Mouse (Mus musculus) ES-CJ7 (cell line): ENCODE results near the gene 2410137M14Rik.

Source experiments
- DNase-seq: peaks from one replicate; pipeline ENCODE4 v3.0.0; 2011; ENCODE audit warnings: low read depth, low spot score

The 2410137M14Rik gene

DNA sequence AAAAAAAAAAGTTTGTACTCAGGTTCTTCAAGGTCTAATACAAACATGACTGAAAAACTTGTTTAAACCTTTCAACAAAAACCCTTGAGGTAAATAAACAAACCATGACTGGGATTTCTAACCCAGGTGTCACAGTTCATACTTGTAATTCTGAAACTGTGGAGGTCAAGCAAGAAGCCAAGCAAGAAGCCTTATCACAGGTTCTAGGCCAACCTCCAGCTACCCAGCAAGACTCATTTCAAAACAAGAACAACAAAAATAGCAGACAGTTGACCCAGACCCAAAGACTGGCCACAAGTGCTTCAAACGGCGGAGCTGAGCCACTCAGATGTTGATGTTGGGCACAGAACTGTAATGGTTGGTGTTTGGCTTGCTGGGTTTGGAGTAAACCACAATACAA is 13.5 kb upstream of the 2410137M14Rik start:
- DNase-seq = no peak

DNA sequence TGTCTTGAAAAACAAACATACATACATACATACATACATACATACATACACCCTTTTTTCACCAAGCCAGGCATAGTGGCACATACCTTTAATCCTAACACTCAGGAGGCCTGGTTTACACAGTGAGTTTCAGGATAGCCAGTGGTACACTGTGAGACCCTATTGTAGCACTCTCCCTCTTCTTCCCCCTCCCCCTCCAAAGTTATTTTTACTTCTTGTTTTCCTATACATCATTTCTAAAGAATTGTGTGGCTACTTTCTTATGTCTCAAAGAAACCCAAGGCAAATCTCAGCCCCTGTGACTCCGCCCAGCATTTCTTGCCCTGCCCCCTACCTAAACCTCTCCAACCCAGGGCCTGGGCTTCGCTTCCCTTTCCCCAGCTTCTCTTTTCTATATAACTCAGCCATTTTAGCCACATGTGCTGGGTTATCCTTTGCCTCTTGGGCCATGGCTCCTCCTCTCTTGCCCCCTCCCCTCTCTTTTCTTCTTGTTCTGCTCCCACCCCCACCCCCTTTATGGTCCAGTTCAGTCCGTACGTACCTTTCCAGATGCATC is 12.8 kb upstream of the 2410137M14Rik start:
- peak; percentile 83 for DNase-seq

DNA sequence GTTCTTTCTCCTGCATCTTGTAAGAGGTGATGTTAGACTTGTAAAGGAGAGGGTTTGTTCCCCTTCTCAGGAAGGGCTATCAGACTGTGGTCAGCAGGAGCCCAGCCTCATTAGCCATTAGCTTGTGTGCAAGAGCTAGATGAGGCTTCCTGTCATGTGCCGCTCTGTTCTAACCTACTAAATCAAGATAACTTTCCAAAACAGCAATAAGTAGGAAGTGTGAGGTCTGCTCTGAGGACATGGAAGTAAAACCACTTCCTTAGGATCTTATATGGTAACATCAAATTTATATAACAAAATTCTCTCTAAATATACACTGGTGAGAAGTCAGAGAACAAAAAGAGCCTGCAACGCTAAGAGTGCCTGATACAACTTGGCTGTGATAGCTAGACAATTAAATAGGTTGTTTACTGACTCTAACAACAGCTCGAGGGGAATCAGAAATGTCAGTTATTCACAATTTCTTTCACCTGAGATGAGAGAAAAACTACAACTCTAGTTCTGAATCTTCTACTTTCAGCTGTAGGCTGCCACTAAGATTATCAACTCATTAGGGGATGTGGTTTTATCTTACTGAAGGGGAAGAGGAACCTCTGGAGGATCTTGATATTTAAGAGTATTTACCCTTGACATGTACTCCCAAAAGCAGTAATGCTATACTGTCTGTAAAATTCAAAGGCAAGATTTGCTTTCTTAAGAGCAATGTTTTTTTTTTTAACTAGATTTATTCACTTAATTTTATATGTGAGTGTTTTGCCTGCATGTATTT is 11.5 kb upstream of the 2410137M14Rik start:
- DNase-seq = no peak

DNA sequence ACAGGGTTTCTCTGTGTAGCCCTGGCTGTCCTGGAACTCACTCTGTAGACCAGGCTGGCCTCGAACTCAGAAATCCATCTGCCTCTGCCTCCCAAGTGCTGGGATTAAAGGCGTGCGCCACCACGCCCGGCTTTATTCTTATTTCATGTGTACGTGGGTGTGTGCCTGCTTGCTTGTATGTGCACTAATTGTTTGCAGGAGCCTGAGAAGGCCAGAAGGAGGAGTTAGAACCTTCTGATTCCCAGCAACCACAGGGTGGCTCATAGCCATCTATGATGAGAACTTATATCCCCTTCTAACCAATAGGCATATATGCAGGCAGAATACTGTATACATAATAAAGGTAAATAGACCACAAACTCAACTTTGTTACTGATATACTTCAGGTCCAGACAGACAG is 9.6 kb upstream of the 2410137M14Rik start:
- DNase-seq = peak; percentile 56

DNA sequence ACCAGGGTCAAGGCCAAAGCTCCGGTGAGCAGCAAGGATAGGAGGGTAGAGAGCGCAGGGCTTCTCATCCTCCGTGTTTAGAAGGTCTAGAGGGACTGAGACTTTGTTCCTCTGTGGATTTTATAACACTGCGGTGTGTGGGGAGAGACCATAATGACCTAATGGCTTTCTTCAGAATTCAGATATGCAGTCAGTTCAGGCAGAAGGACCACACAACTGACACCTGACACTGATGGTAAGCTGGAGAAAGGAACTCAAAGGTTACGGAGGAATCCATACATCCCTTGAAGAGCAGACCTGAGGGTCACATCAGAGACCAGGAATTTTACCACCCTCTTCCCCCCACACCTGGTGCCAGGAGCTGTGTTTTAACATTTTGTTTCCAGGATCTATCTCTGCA is 8.4 kb upstream of the 2410137M14Rik start, which contains the start of gene H2-M5:
Gene H2-M5 (minus strand): TSS at position 101 of the 400 bp plus-strand sequence.
- no peak for DNase-seq

DNA sequence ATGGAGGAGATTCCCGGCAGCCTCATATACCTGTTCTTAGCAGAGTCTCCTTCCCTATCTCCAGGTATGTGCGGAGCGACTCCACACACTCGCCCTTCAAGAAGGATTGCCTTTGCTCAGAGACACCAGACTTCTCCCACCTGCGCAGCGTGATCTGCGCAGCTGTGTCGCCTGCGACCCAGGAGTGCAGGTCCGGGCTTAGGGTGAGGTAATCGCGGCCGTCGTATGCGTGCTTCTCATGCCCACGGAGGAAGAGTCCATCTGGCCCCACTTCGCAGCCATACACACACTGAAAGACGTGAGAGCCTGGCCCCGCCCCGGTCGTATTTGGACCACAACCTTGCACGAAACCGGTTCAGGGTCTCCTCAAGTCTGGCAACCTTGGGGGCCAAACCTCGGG is 7.4 kb upstream of the 2410137M14Rik start:
- DNase-seq = peak; percentile 83

DNA sequence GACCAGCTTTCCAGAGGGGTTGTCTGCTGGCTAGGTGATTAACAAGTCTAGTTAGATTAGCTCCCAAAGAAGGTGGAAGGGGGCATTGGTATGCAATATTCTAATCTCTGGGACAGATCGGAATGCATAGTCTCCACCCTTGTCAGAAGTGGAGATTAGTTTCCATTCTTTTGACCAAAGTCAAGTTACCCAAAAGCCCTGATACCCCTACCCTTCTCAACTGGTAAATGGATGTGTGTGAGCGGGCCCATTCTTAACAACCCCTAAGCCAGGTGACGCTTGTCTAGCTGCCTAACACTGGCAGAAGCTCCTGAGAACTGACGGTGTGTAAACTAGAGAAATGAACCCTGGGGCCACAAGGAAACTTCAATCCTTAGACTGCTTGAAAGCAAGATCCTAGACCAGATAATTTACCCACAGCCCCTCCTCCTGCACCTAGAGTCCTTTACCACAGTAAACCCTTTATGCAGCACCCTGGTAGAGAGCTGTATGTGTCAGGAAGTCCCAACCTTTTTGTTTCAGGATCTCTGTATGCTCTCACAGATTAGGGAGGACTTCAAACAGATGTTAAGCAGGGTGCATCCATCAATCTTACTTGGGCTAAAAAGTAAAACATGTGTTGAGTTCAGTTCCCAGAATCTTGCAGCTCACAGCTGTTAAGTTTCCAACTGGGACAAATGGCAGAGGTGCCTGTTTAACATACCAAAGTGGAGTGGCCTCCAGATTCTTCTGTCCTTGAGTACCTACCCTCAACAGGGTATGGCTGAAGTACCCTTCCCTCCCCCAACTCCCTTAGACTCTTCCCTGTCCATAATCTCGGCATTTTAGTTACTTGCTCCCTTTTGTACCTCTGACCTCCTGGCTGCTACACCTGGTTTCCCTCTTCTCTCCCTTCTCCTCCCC is 1.5 kb upstream of the 2410137M14Rik start:
- peak; percentile 92 for DNase-seq

DNA sequence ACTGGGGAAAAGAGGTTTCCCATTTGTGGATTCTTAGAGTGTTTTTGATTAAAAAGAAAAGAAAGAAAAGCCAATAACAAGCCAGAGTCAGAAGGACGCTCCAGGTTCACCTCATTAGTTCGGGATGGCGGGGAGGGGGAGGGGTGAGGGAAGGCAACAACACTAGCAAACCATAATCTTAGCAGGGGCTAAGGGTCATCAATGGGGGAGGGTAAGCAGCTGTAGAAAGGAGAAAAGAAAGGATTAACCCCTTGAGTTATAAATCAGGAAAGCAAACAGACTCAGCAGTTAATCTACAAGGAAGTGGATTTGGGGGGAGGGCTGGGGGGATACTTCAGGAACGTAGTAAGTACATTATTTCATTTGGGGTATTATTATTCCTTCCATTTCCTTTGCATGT is 808 bp upstream of the 2410137M14Rik start:
- peak; percentile 86 for DNase-seq

DNA sequence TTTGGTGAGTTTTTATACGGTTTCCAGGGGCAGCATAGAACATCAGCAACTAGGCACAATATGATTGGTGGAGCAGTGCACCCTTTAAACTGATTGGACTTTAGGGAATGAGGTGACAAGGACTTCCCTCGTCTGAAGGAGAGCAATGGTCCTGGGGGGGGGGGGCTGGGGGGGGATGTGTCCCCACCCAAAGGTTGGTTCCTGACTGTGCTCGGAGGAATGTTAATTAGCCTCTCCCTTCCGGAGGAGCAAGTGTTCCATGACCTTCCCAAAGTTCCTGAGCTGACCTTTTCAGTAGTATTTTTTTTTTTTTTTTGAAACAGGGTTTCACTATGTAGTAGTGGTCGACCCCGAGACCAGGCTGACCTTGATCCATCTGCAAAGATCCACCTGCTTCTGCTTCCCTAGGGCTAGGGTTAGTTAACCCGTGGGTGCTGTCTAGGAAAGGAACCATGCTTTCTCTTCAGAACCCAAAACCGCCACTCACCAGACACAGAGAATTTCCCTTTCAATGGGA is 7.7 kb downstream of the 2410137M14Rik start:
- peak; percentile 97 for DNase-seq

DNA sequence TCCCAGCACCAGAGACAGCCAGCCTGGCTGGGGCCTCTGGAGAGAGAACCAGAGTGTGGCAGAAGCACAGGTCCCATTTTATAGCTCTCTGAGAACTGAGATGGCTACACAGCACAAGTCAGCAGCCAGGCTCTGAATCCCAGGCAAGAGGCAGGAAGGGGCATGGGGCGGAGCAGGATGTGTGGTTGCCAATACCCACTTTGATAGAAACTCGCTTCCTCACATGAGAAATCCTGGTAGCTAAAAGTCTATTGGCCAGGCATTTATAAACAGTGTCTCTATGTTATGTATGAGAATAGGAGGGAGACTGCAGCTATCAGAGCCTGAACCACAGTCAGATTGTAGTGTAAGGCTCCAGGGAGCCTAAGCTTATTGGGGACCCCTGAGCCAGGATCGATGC is 8.2 kb downstream of the 2410137M14Rik start:
- peak; percentile 80 for DNase-seq

DNA sequence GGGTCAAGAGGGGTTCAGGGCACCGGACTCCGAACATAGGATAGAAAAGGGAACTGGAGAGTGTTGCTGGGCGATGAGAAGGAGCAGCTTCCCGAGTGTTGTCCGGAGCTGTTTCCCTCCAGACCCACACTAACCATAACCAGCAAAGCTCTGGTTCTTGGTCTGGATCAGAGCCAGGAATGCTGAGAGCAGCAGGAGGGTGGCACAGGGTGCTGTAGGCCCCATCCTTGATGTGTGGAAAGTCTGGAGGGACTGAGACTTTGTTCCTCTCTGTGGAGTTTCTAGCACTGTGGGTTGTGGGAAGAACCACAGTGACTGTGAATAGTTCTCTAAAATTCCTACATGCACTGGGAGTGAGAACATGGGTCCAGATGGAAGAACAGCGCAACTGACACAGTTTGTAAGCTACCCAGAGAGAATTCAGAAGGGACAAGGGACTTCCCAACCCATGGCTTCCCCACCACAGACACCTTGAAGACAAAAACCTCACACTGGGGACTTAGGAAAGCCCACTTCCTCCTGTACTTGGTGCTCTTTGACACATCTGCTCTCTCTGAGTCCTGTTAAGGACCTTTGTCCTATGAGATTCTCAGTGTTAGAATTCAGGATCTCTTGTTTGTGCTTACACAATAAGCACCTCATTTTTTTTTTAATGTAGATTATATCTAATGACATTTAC is 9.7 kb downstream of the 2410137M14Rik start:
- DNase-seq = no peak

DNA sequence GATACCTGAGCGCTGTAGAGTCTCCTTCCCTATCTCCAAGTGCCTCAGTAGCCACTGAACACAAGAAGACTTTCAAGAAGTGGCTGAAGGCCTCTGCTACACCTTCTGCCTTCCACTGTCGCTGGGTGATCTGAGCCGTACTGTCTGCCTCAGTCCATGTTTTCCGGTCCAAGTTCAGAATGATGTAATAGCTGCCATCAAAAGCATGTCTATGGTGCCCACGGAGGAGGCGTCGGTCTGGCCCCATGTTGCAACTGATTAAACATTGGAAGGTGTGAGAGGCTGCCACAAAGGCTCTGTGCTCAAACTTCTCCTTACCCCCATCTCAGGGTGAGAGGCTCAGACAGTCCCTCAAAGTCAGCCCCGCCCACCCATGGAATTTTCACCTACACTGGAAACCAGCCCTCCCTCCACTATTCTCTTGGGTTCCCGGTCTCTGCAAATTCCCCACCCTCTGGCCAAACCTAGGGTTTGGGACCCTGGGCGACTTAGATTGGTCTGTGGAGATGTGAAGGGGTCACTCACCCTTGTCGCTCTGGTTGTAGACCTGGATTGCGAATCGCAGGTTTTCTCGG is 10.6 kb downstream of the 2410137M14Rik start:
- DNase-seq = peak; percentile 85

DNA sequence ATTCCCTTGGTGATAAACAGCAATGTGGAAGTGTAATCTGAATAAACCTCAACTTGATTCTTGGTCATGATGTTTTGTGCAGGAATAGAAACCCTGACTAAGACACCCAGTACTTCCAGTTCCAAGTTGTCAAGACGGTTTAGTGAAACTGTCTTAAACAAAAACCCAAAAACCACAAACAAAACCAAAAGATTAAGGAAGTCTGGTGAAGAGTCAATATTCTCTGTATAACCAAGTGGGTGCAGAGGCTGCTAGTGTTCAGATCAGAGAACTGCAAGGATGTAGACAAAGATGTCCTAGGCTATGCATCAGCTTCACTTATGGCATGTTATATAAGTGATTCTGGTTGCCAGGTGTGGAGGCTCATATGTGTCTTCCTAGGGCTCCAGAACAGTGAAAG is 14.2 kb downstream of the 2410137M14Rik start:
- peak; percentile 17 for DNase-seq

DNA sequence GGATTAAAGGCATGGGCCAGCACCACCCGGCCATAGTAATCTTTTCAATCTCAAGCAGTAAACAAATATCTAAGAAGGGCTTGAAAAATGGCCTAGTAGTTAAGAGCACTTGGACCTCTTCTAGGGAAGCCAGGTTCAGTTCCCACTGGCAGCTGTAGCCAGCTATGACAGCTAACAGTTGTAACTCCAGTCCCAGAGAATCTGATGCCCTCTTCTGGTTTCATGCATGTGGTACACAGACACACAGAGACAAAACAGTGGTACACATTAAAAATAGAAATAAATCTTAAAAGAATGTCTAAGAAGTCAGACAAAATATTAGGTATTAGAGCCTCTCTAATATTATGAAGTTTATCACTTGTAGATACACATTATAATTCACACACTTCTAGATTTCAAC is 19.9 kb downstream of the 2410137M14Rik start:
- no peak for DNase-seq

DNA sequence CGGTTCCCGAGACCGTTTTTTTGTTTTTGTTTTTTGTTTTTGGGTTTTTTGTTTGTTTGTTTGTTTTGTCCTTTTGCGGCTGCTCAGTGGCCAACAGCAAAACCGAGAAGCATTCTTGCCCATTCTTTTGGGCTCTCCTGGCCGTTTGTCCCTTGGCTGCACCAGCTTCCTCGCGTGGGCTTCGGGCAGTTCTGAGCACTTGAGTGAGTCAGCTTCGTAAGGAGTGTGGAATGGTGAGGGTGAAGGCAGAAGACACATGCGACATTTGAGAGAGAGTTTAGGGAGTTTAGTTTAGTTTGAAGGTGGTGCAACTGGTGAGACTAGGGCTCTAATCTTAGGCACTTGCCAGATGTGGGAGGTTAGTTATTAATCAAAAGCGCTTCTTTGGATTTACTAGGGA is 22.2 kb downstream of the 2410137M14Rik start:
- DNase-seq = no peak

DNA sequence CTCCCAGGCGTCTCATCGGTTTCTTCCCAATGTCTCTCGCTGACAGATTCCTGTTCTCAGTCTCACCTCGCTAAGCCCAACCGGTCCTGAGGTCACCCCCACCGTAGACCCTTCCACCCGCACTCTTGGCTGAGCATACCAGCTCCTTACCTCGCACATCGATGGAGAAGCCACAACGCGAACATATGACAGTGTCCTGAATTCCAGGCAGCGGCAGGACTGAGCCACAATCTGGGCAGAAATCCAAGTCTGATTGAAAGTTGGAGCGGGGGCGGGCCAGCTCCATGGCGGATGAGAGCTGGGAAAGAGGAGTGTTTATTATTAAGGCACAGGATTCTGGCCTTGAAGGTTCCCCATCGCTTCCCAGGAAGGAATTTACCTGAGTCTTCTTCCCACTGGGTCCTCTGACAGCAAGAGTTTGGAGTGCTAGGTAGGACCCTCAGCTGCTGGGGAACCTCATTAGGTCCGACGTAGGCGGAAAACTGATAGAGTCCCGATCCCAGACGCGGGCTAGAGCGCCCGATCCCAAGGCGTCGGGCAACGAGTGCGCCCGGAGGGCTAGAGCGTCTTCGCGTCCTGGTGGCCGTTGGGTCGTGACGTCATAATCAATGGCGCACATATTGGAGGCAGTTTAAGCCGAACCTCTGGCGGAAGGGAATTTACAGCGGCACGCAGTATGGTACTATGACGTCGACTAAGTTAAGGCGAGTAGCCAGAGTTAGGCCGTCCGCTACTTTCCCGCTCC is 22.9 kb downstream of the 2410137M14Rik start, which contains the start of the genes Znrd1 and Znrd1as:
Gene Znrd1 (minus strand): TSS at position 561 of the 745 bp plus-strand sequence.
Gene Znrd1as (plus strand): TSS at position 594 of the 745 bp plus-strand sequence.
- peak; percentile 100 for DNase-seq

DNA sequence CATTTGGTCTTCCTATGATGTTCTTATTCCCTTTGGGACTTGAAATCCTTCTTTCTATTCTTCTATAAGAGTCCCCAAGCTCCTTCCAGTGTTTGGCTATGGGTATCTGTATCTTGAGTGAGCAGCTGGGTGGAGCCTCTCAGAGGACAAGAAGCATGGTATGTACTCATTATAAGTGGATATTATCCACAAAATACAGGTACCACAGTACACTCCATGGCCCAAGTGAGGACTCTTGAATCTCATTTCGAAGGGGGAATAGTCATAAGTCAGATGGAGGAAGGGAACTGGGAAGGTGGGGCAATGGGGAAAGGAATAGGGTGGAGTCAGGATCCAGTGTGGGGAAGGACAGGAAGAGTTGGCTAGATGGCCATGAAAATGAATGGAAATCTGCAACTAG is 28.0 kb downstream of the 2410137M14Rik start:
- no peak for DNase-seq

DNA sequence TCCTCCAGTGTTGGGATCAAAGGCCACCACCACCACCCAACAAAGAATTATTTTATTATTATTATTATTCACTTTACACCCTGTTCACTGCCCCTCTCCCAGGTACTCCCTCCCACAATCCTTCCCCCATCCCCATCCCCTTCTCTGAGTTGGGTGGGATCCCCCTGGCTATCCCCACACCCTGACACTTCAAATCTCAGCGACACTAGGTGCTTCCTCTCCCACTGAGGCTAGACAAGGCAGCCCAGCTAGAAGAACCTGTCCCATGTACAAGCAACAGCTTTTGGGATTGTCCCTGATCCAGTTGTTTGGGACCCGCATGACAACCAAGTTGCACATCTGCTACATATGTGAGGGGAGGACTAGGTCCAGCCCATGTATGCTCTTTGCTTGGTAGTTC is 28.4 kb downstream of the 2410137M14Rik start:
- no peak for DNase-seq

DNA sequence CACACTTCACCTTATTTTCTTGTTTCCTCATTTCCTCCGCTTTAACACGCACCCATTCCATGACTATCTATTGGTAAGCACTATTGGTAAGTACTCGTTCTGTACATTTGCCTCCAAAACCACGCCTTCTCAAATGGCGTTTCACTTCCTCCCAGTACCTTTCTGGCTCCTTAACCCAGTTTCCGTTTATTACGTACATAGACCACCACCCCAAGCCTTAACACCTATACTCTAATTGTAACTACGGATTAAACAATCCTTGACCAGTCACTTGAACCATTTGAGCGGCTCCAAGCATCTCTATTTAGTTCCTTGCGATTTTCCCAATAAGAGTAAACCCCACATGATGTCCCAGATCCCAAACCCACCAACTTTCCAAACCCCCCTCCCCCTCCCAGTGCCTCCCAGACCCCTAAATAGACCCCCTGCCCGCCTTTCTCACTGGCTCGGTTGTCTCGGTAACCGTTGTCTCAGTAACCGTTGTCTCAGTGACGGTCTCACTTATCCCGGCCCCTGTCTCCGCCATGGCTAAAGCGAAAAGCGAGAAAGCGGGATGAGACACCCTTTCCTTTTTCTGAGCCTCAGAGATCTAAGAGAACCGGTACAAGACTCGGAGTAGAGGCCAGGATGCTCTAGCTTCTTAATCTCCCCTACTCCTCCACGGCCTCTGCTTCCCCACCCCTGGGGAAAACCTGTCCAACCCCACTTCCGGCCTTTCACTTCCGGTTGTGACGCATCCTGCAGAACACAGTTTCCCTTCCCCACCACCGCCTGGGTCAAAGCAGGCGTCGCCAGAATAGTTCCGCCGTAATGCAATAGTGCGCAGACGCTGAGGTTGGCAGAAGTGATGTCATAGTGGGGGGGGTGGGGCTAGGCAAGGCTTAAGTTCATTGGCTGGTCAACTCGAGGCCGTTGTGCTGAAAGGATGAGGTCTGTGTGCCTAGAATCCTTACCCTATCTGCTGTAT is 29.8 kb downstream of the 2410137M14Rik start, which contains the start of gene Ppp1r11:
Gene Ppp1r11 (minus strand): TSS at position 761 of the 967 bp plus-strand sequence.
- DNase-seq = peak; percentile 99
